Mouse (Mus musculus) common myeloid progenitor, adult 5-6 weeks (primary cell): ENCODE measurements around the gene Armh1. TPM values are rescaled to one million over a fixed set of nuclear protein-coding genes. Genes with fewer than 3 reads are reported as not detected.
"Not testable (repeated sequence)": the region's sequence is repeated elsewhere in the genome, so short reads cannot be mapped to it uniquely, and the experiment has no call there.

Source experiments
- ATAC-seq: replicated peaks from 2 replicates; pipeline ENCODE4 v1.8.0; 2016; ENCODE audit warnings: low read depth, mild to moderate bottlenecking, moderate TSS enrichment, inconsistent platforms; ENCODE audit not compliant: poor library complexity, severe bottlenecking
- total RNA-seq: library from RNA; stranded (forward); fragments of 200-1000, 187-1606 nt; gene quantifications from 2 replicates; pipeline ENCODE4 v1.2.3, GENCODE M21; 2017

The Armh1 gene
- total RNA-seq, 1 experiment from 2014 or later, result not detected

GRCm38 (mm10) chr4:117272459-117272858, 20.5 kb upstream of the Armh1 start:
- no peak for ATAC-seq

DNA sequence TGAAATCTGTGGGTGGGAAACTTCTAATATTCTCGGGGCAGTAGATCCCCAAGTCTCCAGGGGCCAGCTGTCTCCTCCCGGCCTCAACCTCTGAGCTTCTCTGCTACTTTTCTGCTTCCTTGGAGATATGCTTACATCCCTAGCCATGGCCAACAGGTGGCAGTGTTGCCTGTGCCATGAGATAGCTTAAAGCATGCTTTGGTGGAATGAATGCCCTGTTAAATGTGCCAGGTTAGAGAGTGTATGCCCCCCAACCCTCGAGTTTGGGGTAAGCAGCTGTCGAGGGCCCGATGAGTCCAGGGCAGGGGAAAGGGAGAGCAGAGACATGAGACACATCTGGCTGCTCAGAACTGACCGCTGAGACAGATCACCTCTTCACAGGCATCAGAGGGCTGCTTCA, 18.4 kb upstream of the Armh1 start:
- peak; percentile 71 for ATAC-seq

- ATAC-seq, result peak; percentile 35
These were observed 16.0 kb upstream of the Armh1 start for GRCm38 (mm10) chr4:117267831-117268437.

GRCm38 (mm10) chr4:117267284-117267683, 15.4 kb upstream of the Armh1 start:
- ATAC-seq, result peak; percentile 66

DNA sequence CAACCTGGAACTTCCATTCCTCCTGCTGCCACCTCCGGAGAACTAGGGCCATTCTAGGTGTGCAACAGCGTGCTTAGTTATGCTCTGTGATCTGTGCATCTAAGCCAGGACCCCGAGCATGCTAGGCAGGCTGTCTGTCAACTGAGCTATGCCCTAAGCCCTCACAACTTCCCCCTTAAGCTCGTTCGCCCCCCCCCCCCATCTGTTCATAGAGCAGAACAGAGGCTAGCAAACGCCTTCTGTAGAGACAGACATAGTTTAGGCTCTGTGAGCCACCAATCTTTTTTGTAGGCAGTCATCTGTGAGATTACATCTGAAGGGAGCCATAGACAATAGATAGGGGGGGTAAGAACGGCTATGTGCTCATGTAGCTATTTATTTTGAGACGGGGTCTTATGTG, 11.1 kb upstream of the Armh1 start:
- no peak for ATAC-seq

DNA sequence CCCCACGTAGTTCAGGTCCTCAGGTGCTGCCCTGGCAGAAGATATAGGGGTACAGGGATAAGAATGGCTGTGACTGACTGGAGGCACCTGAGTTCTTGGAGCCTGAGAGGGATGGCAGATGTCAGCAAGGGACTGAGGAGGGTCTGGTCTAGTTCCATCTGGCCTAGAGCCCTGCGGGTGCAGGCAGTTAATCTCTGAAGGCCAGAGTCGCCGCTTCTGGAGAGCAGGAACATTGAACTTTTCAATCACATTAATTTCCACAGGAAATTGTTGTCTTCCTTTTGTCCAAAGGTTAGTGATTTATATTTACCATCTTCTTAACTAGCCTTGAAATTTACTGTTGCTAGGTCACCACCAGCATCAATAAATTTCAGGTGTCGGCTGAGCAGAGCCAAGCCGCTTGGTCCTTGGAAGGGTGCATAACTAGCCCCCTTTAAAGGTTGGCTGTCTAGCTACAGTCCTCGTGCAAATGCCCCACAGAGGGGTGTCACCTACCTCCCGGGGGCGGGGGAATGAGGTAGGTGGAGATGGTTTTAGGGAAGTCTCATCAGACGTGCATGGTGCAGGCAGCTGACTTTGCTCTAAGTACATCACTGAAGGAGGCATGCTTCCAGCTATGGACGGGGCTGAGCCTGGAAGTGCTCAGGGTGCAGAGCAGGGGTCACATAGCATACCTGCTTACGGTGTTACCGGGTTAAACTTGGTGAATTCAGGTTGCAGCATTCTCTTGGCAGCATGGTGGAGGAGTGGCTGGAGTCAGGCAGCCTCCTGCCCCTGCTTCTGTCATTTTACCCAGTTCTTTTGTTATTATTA, 10.4 kb upstream of the Armh1 start:
- no peak for ATAC-seq

DNA sequence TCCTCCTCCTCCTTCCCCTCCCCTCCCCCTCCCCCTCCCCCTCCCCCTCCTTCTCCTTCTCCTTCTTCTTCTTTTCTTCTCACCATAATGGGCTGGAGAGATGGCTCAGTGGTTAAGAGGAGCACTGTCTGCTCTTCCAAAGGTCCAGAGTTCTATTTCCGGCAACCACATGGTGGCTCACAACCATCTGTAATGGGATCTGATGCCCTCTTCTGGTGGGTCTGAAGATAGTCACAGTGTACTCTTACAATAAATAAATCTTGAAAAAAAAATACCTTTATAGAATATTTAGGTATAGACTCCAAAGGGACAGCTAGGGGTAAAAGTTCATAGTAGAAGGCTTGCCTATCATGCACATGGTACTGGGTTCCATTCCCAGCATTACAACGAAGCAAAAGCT, 9.3 kb upstream of the Armh1 start:
- ATAC-seq, result no peak

GRCm38 (mm10) chr4:117259909-117260308, 8.0 kb upstream of the Armh1 start:
- ATAC-seq, result not testable (repeated sequence)

DNA sequence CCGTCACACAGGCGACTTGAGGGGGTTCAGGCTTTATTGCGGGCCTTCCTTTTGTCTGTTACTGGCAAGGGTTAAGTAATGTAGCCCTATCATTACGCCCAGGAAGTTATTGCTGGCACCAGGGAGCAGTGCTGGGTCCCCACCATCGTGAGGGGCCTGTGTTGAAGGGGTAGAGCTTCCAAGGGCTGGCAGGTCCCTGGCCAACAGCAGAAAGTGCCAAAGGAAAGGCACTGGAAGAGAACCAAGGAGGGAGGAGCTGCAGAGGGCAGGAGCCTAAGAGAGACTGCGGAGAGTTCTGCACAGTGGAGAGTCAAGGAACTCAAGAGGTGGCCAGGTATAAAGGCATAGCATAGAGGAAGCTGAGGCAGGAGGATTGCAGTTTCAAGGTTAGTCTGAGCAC, 2.7 kb upstream of the Armh1 start:
- no peak for ATAC-seq

- peak; percentile 54 for ATAC-seq
These were observed 2.2 kb upstream of the Armh1 start for GRCm38 (mm10) chr4:117254017-117254627.

- no peak for ATAC-seq
These were observed 1.5 kb upstream of the Armh1 start for GRCm38 (mm10) chr4:117253218-117254016.

DNA sequence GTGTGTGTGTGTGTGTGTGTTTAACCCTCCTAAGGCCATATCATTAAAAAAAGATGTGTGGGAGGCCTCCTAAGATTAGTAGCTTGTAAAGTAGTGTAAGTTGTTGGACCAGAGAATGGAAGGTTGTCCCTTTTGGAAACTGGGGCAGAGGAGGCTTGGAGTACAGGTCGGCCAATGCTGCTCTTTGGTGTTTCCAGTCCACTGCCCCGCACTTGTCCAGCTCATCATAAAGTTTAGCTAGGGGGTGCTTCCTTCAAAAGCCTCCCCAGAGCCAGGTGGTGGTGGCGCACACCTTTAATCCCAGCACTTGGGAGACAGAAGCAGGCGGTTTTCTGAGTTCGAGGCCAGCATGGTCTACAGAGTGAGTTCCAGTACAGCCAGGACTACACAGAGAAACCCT, 830 bp upstream of the Armh1 start:
- no peak for ATAC-seq

GRCm38 (mm10) chr4:117252351-117252750, 426 bp upstream of the Armh1 start:
- ATAC-seq, result no peak

GRCm38 (mm10) chr4:117250982-117251381, 943 bp downstream of the Armh1 start:
- no peak for ATAC-seq

DNA sequence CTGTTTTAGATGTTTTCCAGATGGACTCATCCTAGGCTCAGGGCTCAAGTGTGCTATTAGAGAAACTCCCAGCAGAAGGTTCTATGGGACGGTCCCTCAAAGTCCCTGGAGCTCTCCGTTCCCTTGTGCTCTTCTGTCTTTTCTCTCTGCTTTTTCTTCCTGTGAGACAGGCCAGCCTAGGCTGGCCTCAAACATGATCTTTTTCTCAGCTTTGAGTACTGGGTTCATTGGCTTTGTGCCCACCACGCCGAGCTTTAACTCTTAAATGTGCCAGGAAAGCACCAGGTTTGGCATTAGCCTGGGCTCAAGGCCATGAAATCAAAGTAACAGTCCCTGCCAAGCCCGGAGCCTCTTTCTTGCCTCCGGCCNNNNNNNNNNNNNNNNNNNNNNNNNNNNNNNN, 11.1 kb downstream of the Armh1 start:
- ATAC-seq, result no peak

DNA sequence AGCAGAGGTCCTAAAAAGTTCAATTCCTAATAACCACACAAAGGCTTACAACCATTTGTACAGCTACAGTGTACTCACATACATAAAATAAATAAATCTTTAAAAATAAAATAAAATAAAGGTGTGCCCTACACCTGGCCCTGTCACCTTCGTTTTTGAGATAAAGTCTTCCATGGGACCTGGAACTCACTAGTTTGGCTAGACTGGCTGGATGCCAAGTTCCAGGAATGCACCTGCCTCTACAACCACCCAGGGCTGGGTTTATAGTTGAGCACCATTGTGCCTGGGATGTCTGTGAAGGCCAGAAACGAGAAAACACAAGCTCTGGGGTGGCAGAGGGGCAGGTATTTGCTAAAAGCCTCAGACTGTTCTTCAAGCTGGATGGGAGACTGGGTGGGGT, 12.8 kb downstream of the Armh1 start:
- ATAC-seq, result no peak

DNA sequence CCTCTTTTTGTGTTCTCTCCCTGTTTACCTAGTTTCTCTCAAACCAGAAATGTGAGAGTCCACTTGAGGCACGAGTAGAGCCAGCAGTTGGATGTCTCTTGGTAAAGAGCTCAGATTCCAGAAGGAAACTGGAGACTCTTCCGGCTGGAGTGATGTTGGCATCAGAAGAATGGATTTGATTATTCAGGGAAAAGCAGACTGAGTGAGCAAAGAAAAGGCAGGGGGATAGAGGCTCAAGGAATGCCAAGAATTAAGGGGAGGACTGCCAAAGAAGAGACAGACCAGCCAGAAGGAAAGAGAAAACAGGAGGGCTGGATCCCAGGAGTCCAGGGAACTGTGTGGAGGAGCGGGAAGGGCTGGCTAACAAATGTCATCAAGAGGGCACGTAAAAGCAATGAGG, 16.1 kb downstream of the Armh1 start:
- no peak for ATAC-seq

GRCm38 (mm10) chr4:117234166-117234741, 17.7 kb downstream of the Armh1 start:
- ATAC-seq, result no peak

DNA sequence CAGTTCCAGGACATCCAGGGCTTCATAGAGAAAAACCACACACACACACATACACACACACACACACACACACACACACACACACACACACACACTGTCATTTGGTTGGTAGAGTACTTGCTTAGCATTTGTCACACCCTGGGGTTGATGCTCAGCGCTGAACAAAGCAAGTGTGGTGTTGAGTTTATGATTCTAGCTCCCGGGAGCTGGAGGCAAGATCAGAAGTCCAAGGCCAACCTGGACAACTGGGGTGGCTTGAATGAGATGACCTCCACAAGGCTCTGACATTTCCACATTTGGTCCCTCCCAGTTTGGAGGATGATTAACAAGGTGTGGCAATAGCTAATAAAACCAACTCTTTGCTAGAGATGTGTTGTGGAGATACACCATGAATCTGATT, 20.7 kb downstream of the Armh1 start:
- no peak for ATAC-seq

DNA sequence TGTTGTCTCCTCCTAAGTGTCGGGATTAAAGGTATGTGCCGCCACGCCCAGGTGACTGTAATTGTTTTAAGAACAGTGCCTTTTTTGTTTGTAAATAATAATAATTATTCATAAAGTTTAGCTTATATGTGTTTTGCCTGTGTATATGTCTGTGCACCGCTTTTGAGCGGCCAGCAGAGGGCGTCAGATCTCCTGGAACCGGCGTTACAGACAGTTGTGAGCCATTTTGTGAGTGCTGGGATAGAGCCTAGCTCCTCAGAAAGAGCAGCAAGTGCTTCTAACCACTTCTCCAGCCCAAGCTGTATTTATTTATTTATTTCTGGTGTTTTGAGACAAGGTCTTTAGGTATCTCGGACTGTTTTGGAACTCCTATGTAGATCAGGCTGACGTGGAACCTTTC, 21.6 kb downstream of the Armh1 start:
- no peak for ATAC-seq
